Mouse (Mus musculus) forebrain, postnatal 0 days (tissue): ENCODE results near the gene Mxra8. TPM values are rescaled to one million over a fixed set of nuclear protein-coding genes. Genes with fewer than 3 reads are reported as not detected.

Source experiments
- ATAC-seq: fragments of 200-750 bp; cut with Nextera tagmentation; 2 replicates; pipeline ENCODE4 v1.8.0; 2017; ENCODE audit warnings: mild to moderate bottlenecking, moderate library complexity
- DNase-seq: peaks from one replicate; pipeline ENCODE4 v3.0.0-alpha.2; 2015
- H3K27ac ChIP-seq: fragments of 300-500 bp; sonication (generic); 2 replicates; pipeline ENCODE4 v1.5.1; 2014; ENCODE audit warnings: low read depth, mild to moderate bottlenecking, antibody characterized with exemption, low read length, moderate library complexity, mixed read lengths
- H3K27me3 ChIP-seq: fragments of 300-500 bp; sonication (generic); 2 replicates; pipeline ENCODE4 v1.6.1; 2014; ENCODE audit warnings: mild to moderate bottlenecking, low read length, mixed read lengths; ENCODE audit not compliant: insufficient read depth
- H3K36me3 ChIP-seq: fragments of 300-500 bp; sonication (generic); 2 replicates; pipeline ENCODE4 v1.6.1; 2014; ENCODE audit warnings: mild to moderate bottlenecking, moderate library complexity; ENCODE audit not compliant: insufficient read depth
- H3K4me1 ChIP-seq: fragments of 300-500 bp; sonication (generic); 2 replicates; pipeline ENCODE4 v1.6.1; 2014; ENCODE audit warnings: antibody characterized with exemption; ENCODE audit not compliant: insufficient read depth
- H3K4me2 ChIP-seq: fragments of 300-500 bp; sonication (generic); 2 replicates; pipeline ENCODE4 v1.6.1; 2014; ENCODE audit warnings: low read depth, mild to moderate bottlenecking, moderate library complexity
- H3K4me3 ChIP-seq: fragments of 300-500 bp; sonication (generic); 2 replicates; pipeline ENCODE4 v1.5.1; 2014; ENCODE audit warnings: low read depth, low read length, mixed read lengths
- H3K9ac ChIP-seq: fragments of 300-500 bp; sonication (generic); 2 replicates; pipeline ENCODE4 v1.6.1; 2014; ENCODE audit warnings: mild to moderate bottlenecking
- H3K9me3 ChIP-seq: fragments of 300-500 bp; sonication (generic); 2 replicates; pipeline ENCODE4 v1.6.1; 2016; ENCODE audit warnings: low read length
- CTCF ChIP-seq: sonication (generic); IDR thresholded peaks from 2 replicates; pipeline ENCODE4 v1.5.1; 2016; ENCODE audit warnings: antibody characterized with exemption, control low read depth, low read depth
- WGBS: fragments of 180-500 bp; shearing (Covaris S2); extraction: QIAGEN DNeasy Blood & Tissue Kit; methylation state at CpG from one replicate; pipeline ENCODE4 v1.1.7; 2014; 5-methylcytosine and 5-hydroxymethylcytosine counted together
- polyA plus RNA-seq: library from polyadenylated mRNA; unstranded; fragments of >200 nt; fragmentation: Nextera tagmentation; extraction: Ambion mirVana; gene quantifications from 2 replicates; pipeline ENCODE4 v1.2.1, GENCODE M21; 2015
- total RNA-seq: library from RNA; depleted of rRNA; stranded (reverse); fragments of >200 nt; gene quantifications from 2 replicates; pipeline ENCODE4 v1.2.3, GENCODE M21; 2014; rRNA removed

Mxra8 gene
- total RNA-seq (19.5 and 35.9 TPM in 2 replicates), polyA plus RNA-seq (25.0 and 30.5 TPM in 2 replicates)

GRCm38 (mm10) chr4:155839483-155839910 lies at the start of gene Mxra8:
TSS of gene Mxra8 (plus strand) at chr4:155839680.
- Histone ChIP-seq H3K9ac (0 out of 2 replicates have a peak within 1 kb of the TSS, but pooled peaks have one; percentile 10), H3K4me2 (peak within 1 kb of the TSS; percentile 47), H3K9me3 (no peaks in the 10 kb centered on the region), H3K27ac (peak within 1 kb of the TSS; percentile 40), H3K36me3 (0 out of 2 replicates have a peak, but pooled peaks cover 4% of the 10 kb centered on the region), H3K27me3 (no peaks in the 10 kb centered on the region), H3K4me1 (no peaks in the 10 kb centered on the region), H3K4me3 (peak within 1 kb of the TSS; percentile 16; the same call in 1 of the 2 replicates)
- DNase-seq: peak; percentile 32
- WGBS: 7% methylated on average over 16 of the region's 16 CpGs
- no peak for TF ChIP-seq CTCF
- ATAC-seq: peak; percentile 66

- H3K4me1 ChIP-seq: no peaks in the 10 kb centered on the region
- no peak within 1 kb of the TSS for H3K27ac ChIP-seq
- no peaks in the 10 kb centered on the region for H3K27me3 ChIP-seq
- no peak within 1 kb of the TSS for H3K4me2 ChIP-seq
- no peak within 1 kb of the TSS for H3K9ac ChIP-seq
- ATAC-seq (no peak), DNase-seq (no peak)
- no peak within 1 kb of the TSS for H3K4me3 ChIP-seq
- H3K36me3 ChIP-seq: no peaks in the 10 kb centered on the region
- 79% methylated on average over 3 of the region's 3 CpGs for WGBS
- H3K9me3 ChIP-seq: no peaks in the 10 kb centered on the region
- no peak for TF ChIP-seq CTCF
Measured at GRCm38 (mm10) chr4:155790021-155790489, 49.4 kb upstream of the Mxra8 start, which contains the start of gene Ankrd65. TSS of gene Ankrd65 (plus strand) at chr4:155790439.

DNA sequence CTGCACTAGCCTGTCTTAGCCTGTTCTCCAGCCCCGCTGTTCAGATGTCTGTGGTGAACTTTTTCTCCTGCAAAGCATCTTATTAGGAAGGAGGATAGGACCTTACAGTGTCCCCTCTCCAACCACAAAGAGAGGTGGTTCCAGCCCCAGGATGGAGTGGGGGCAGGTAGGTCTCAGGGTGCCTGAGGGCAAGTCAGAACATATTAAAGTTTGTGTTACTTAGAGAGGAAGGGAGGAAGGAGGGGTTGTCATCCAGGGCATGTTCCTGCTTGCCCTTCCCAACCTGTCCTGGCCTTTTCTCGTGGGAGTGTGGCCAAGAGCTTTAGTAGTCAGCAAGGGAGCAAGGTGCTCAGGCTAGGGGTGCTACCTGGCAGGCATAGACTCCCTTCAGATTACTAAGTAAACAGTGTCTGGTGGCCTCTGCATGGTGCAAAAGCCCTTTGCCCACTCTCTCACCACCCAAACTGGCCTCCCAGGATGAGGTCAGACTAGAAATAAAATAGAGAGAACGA lies 48.8 kb upstream of the Mxra8 start:
- Histone ChIP-seq H3K27ac (no peak overlapping the region), H3K9me3 (no peaks in the 10 kb centered on the region), H3K4me2 (no peak overlapping the region), H3K4me1 (no peaks in the 10 kb centered on the region), H3K27me3 (no peaks in the 10 kb centered on the region), H3K36me3 (no peaks in the 10 kb centered on the region), H3K4me3 (no peak overlapping the region), H3K9ac (no peak overlapping the region)
- TF ChIP-seq CTCF: no peak
- 71% methylated on average over 3 of the region's 3 CpGs for WGBS
- ATAC-seq (no peak), DNase-seq (no peak)

- TF ChIP-seq CTCF: no peak
- no peak overlapping the region for H3K27ac ChIP-seq
- H3K4me1 ChIP-seq: no peaks in the 10 kb centered on the region
- DNase-seq (no peak), ATAC-seq (no peak)
- WGBS: 81% methylated on average over 24 of the region's 24 CpGs
- H3K4me3 ChIP-seq: no peak overlapping the region
- H3K4me2 ChIP-seq: no peak overlapping the region
- H3K9ac ChIP-seq: no peak overlapping the region
- H3K36me3 ChIP-seq: no peaks in the 10 kb centered on the region
- no peaks in the 10 kb centered on the region for H3K27me3 ChIP-seq
- H3K9me3 ChIP-seq: no peaks in the 10 kb centered on the region
Measured at GRCm38 (mm10) chr4:155791240-155791933, 48.1 kb upstream of the Mxra8 start.

GRCm38 (mm10) chr4:155793730-155794129 lies 45.8 kb upstream of the Mxra8 start:
- no peak overlapping the region for H3K4me3 ChIP-seq
- no peaks in the 10 kb centered on the region for H3K4me1 ChIP-seq
- H3K9ac ChIP-seq: no peak overlapping the region
- no peak for TF ChIP-seq CTCF
- ATAC-seq (no peak), DNase-seq (no peak)
- no peaks in the 10 kb centered on the region for H3K27me3 ChIP-seq
- H3K9me3 ChIP-seq: no peaks in the 10 kb centered on the region
- H3K36me3 ChIP-seq: no peaks in the 10 kb centered on the region
- 66% methylated on average over 2 of the region's 2 CpGs for WGBS
- H3K27ac ChIP-seq: no peak overlapping the region
- H3K4me2 ChIP-seq: no peak overlapping the region

GRCm38 (mm10) chr4:155802075-155802474 lies 37.4 kb upstream of the Mxra8 start:
- Histone ChIP-seq H3K27me3 (no peaks in the 10 kb centered on the region; the same call in 1 of the 2 replicates), H3K9ac (no peak overlapping the region), H3K36me3 (peaks cover 12% of the 10 kb centered on the region), H3K9me3 (no peaks in the 10 kb centered on the region), H3K4me1 (peaks cover 11% of the 10 kb centered on the region), H3K4me3 (no peak overlapping the region), H3K27ac (no peak overlapping the region), H3K4me2 (no peak overlapping the region)
- ATAC-seq (no peak), DNase-seq (no peak)
- TF ChIP-seq CTCF: no peak
- 91% methylated on average over 1 of the region's 1 CpGs for WGBS
